8 mouse cellular contexts compared by ENCODE assay signal in the genomic region with DNA sequence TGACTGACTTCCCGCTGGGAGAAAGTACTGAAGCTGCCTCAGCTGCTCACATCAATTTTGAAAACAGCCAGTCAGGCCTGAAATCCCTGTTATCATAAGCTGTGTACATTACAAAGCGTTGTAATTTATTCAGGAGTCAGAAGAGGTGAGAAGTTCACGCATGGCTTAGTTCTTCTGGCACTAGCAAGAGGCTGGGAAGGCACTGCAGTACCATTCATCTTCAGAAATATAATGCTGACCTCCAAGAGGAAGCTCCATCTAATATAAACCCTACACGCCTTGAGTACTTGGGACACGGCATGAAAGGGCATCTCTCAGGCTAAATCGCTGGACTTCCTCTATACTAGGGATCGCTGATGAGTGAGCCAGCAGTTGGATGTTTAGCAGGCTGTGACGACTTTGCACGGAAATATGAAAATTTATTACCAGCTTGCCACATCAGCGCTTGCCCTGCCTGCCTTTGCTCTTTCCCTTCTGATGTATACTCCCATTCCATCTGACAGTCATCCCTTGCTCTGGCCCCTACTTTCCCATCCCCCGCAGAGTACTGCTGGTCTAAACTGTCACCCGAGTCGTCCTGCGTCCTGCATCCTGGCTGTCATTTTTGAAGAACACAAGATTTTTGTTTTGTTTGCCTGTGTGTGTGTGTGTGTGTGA.
DNase-seq lines count a peak whose midpoint lies in the region; ATAC-seq lines count a peak whose summit lies in the region.

No protein-coding gene starts in this region.

- peak overlapping the region; percentile 45; the same call in 1 of the 2 replicates for H3K27ac ChIP-seq in hindbrain, embryonic 10.5 days
- no peak overlapping the region for H3K27ac ChIP-seq in liver, embryonic 12.5 days

- peak overlapping the region; percentile 55 for H3K4me3 ChIP-seq in hindbrain, embryonic 10.5 days
- H3K4me3 ChIP-seq in liver, embryonic 12.5 days = 0 out of 2 replicates have a peak overlapping the region, but pooled peaks have one; percentile 9

- peak overlapping the region; percentile 48 for H3K4me2 ChIP-seq in liver, embryonic 12.5 days

- no peaks in the 10 kb centered on the region for H3K9me3 ChIP-seq in hindbrain, embryonic 10.5 days
- no peaks in the 10 kb centered on the region for H3K9me3 ChIP-seq in liver, embryonic 12.5 days (replicated peaks)

- no peak for ATAC-seq in liver, embryonic 12.5 days

- no peaks in the 10 kb centered on the region for H3K36me3 ChIP-seq in hindbrain, embryonic 10.5 days
- no peaks in the 10 kb centered on the region for H3K36me3 ChIP-seq in liver, embryonic 12.5 days

- no peak overlapping the region for H3K9ac ChIP-seq in liver, embryonic 12.5 days

- DNase-seq in layer of hippocampus, adult 11-12 months (ENCODE audit: low spot score) = peak; percentile 25
- DNase-seq in layer of hippocampus, adult 9-11 months = no peak
- DNase-seq in embryo, embryonic 11.5 days (ENCODE audit: low read depth, low spot score) = peak; percentile 5
- DNase-seq in hindbrain, embryonic 10.5 days (ENCODE audit: low spot score) = no peak
- DNase-seq in right cerebral cortex, postnatal 36 days (ENCODE audit: low spot score in 2 of 2) = peak; percentile 3 to 8
- DNase-seq in thymus, postnatal 10 days (ENCODE audit: low spot score in 2 of 2) = no peak
- no peak for DNase-seq in spleen, postnatal 10 days (ENCODE audit: low spot score in 2 of 2)

- whole genome bisulfite sequencing in hindbrain, embryonic 10.5 days = 6% methylated on average over 14 of the region's 14 CpGs
- 14% methylated on average over 14 of the region's 14 CpGs for WGBS in liver, embryonic 12.5 days (ENCODE audit: insufficient replicate concordance)

- H3K27me3 ChIP-seq in hindbrain, embryonic 10.5 days (ENCODE audit: insufficient read depth, poor library complexity, severe bottlenecking) = peaks cover 14% of the 10 kb centered on the region; the same call in 1 of the 2 replicates
- peaks cover 8% of the 10 kb centered on the region; the same call in 1 of the 2 replicates for H3K27me3 ChIP-seq in liver, embryonic 12.5 days (replicated peaks)

- peaks cover 11% of the 10 kb centered on the region for H3K4me1 ChIP-seq in hindbrain, embryonic 10.5 days (replicated peaks)
- no peaks in the 10 kb centered on the region for H3K4me1 ChIP-seq in liver, embryonic 12.5 days

Comparison
In these comparisons a context has a peak if more than half of its experiments do, and no peak if none do; other contexts are left out.
1. DNase-seq: peak in layer of hippocampus, adult 11-12 months (single experiment), embryo, embryonic 11.5 days (single experiment) and right cerebral cortex, postnatal 36 days (2 of 2); none in layer of hippocampus, adult 9-11 months (single experiment), hindbrain, embryonic 10.5 days (single experiment), thymus, postnatal 10 days (0 of 2) and spleen, postnatal 10 days (0 of 2).